Mouse (Mus musculus) midbrain, embryonic 16.5 days (tissue): ENCODE results near the gene Dusp6. TPM values are rescaled to one million over a fixed set of nuclear protein-coding genes. Genes with fewer than 3 reads are reported as not detected.

Experiments used
- ATAC-seq: fragments of 200-750 bp; cut with Nextera tagmentation; 2 replicates; pipeline ENCODE4 v1.8.0; 2017; ENCODE audit warnings: moderate TSS enrichment
- H3K27ac ChIP-seq: fragments of 300-500 bp; sonication (generic); 2 replicates; pipeline ENCODE4 v1.5.1; 2014; ENCODE audit warnings: mild to moderate bottlenecking, low read length, mixed read lengths
- H3K27me3 ChIP-seq: fragments of 300-500 bp; sonication (generic); 2 replicates; pipeline ENCODE4 v1.6.1; 2014; ENCODE audit warnings: low read depth, low read length, mixed read lengths; ENCODE audit not compliant: control insufficient read depth, insufficient read depth
- H3K36me3 ChIP-seq: fragments of 300-500 bp; sonication (generic); 2 replicates; pipeline ENCODE4 v1.6.1; 2014; ENCODE audit warnings: mild to moderate bottlenecking, low read length, moderate library complexity, mixed read lengths; ENCODE audit not compliant: control insufficient read depth, insufficient read depth
- H3K4me1 ChIP-seq: fragments of 300-500 bp; sonication (generic); 2 replicates; pipeline ENCODE4 v1.6.1; 2014; ENCODE audit warnings: mild to moderate bottlenecking, low read length, mixed read lengths; ENCODE audit not compliant: control insufficient read depth, insufficient read depth
- H3K4me2 ChIP-seq: fragments of 300-500 bp; sonication (generic); 2 replicates; pipeline ENCODE4 v1.6.1; 2014; ENCODE audit warnings: mild to moderate bottlenecking, low read length, mixed read lengths
- H3K4me3 ChIP-seq: fragments of 300-500 bp; sonication (generic); 2 replicates; pipeline ENCODE4 v1.5.1; 2014; ENCODE audit warnings: low read depth, mild to moderate bottlenecking, low read length, moderate library complexity, mixed read lengths
- H3K9ac ChIP-seq: fragments of 300-500 bp; sonication (generic); 2 replicates; pipeline ENCODE4 v1.6.1; 2014; ENCODE audit warnings: low read depth, low read length, mixed read lengths
- H3K9me3 ChIP-seq: fragments of 300-500 bp; sonication (generic); replicated peaks from 2 replicates; pipeline ENCODE4 v1.6.1; 2014; ENCODE audit warnings: mild to moderate bottlenecking, low read length, mixed read lengths; ENCODE audit not compliant: control insufficient read depth, poor library complexity, severe bottlenecking
- WGBS: fragments of 180-500 bp; shearing (Covaris S2); extraction: QIAGEN DNeasy Blood & Tissue Kit; methylation state at CpG from one replicate; pipeline ENCODE4 v1.1.7; 2014; 5-methylcytosine and 5-hydroxymethylcytosine counted together
- polyA plus RNA-seq: library from polyadenylated mRNA; unstranded; fragments of >200 nt; fragmentation: Nextera tagmentation; extraction: Ambion mirVana; gene quantifications from 2 replicates; pipeline ENCODE4 v1.2.1, GENCODE M21; 2015

Gene Dusp6
- polyA plus RNA-seq, 1 experiment from 2014 or later: 28.7 TPM

GRCm38 (mm10) chr10:99242721-99243120 is 20.3 kb upstream of the Dusp6 start:
- Histone ChIP-seq H3K9me3 (no peaks in the 10 kb centered on the region), H3K27ac (no peak overlapping the region), H3K4me1 (no peaks in the 10 kb centered on the region), H3K4me2 (no peak overlapping the region), H3K4me3 (no peak overlapping the region), H3K36me3 (no peaks in the 10 kb centered on the region), H3K27me3 (no peaks in the 10 kb centered on the region), H3K9ac (no peak overlapping the region)
- ATAC-seq: no peak
- WGBS: 73% methylated on average over 10 of the region's 10 CpGs

- H3K4me1 ChIP-seq: no peaks in the 10 kb centered on the region
- H3K27ac ChIP-seq: no peak overlapping the region
- H3K4me2 ChIP-seq: no peak overlapping the region
- no peaks in the 10 kb centered on the region for H3K36me3 ChIP-seq
- WGBS: 78% methylated on average over 5 of the region's 5 CpGs
- no peak overlapping the region for H3K9ac ChIP-seq
- H3K9me3 ChIP-seq: no peaks in the 10 kb centered on the region
- no peaks in the 10 kb centered on the region for H3K27me3 ChIP-seq
- no peak overlapping the region for H3K4me3 ChIP-seq
- no peak for ATAC-seq
Measured at GRCm38 (mm10) chr10:99243907-99244489, 19.0 kb upstream of the Dusp6 start.

GRCm38 (mm10) chr10:99244655-99245260 is 18.3 kb upstream of the Dusp6 start:
- no peak overlapping the region for H3K4me3 ChIP-seq
- no peak overlapping the region for H3K27ac ChIP-seq
- H3K4me1 ChIP-seq: no peaks in the 10 kb centered on the region
- WGBS: 69% methylated on average over 7 of the region's 7 CpGs
- H3K36me3 ChIP-seq: no peaks in the 10 kb centered on the region
- no peaks in the 10 kb centered on the region for H3K27me3 ChIP-seq
- ATAC-seq: no peak
- H3K9me3 ChIP-seq: no peaks in the 10 kb centered on the region
- H3K4me2 ChIP-seq: no peak overlapping the region
- no peak overlapping the region for H3K9ac ChIP-seq

GRCm38 (mm10) chr10:99246797-99247508 is 16.1 kb upstream of the Dusp6 start:
- H3K4me1 ChIP-seq: no peaks in the 10 kb centered on the region
- peak overlapping the region; percentile 29 for H3K4me2 ChIP-seq
- no peak overlapping the region for H3K27ac ChIP-seq
- H3K36me3 ChIP-seq: no peaks in the 10 kb centered on the region
- no peaks in the 10 kb centered on the region for H3K27me3 ChIP-seq
- no peaks in the 10 kb centered on the region for H3K9me3 ChIP-seq
- WGBS: 60% methylated on average over 20 of the region's 20 CpGs
- peak; percentile 48; the same call in 1 of the 2 replicates for ATAC-seq
- H3K4me3 ChIP-seq: no peak overlapping the region
- H3K9ac ChIP-seq: no peak overlapping the region

GRCm38 (mm10) chr10:99250874-99251281 is 12.2 kb upstream of the Dusp6 start:
- Histone ChIP-seq H3K9me3 (no peaks in the 10 kb centered on the region), H3K9ac (no peak overlapping the region), H3K36me3 (no peaks in the 10 kb centered on the region), H3K27ac (no peak overlapping the region), H3K4me1 (no peaks in the 10 kb centered on the region), H3K4me3 (no peak overlapping the region), H3K27me3 (no peaks in the 10 kb centered on the region), H3K4me2 (no peak overlapping the region)
- WGBS: 61% methylated on average over 11 of the region's 11 CpGs
- no peak for ATAC-seq

GRCm38 (mm10) chr10:99253412-99253811 is 9.6 kb upstream of the Dusp6 start:
- 97% methylated on average over 2 of the region's 2 CpGs for WGBS
- no peaks in the 10 kb centered on the region for H3K27me3 ChIP-seq
- H3K27ac ChIP-seq: no peak overlapping the region
- H3K4me3 ChIP-seq: no peak overlapping the region
- no peak overlapping the region for H3K4me2 ChIP-seq
- no peaks in the 10 kb centered on the region for H3K36me3 ChIP-seq
- no peak overlapping the region for H3K9ac ChIP-seq
- no peak for ATAC-seq
- no peaks in the 10 kb centered on the region for H3K9me3 ChIP-seq
- no peaks in the 10 kb centered on the region for H3K4me1 ChIP-seq

GRCm38 (mm10) chr10:99255830-99256570 is 7.0 kb upstream of the Dusp6 start:
- no peak for ATAC-seq
- Histone ChIP-seq H3K4me1 (peaks cover 7% of the 10 kb centered on the region; the same call in 1 of the 2 replicates), H3K9me3 (no peaks in the 10 kb centered on the region), H3K27me3 (no peaks in the 10 kb centered on the region), H3K36me3 (no peaks in the 10 kb centered on the region), H3K4me2 (no peak overlapping the region), H3K27ac (no peak overlapping the region), H3K4me3 (no peak overlapping the region), H3K9ac (no peak overlapping the region)
- 92% methylated on average over 10 of the region's 10 CpGs for WGBS

GRCm38 (mm10) chr10:99257531-99257930 is 5.5 kb upstream of the Dusp6 start:
- H3K4me1 ChIP-seq: peaks cover 9% of the 10 kb centered on the region; the same call in 1 of the 2 replicates
- H3K27ac ChIP-seq: no peak overlapping the region
- no peaks in the 10 kb centered on the region for H3K36me3 ChIP-seq
- ATAC-seq: no peak
- H3K27me3 ChIP-seq: no peaks in the 10 kb centered on the region
- no peak overlapping the region for H3K9ac ChIP-seq
- 88% methylated on average over 5 of the region's 5 CpGs for WGBS
- no peaks in the 10 kb centered on the region for H3K9me3 ChIP-seq
- H3K4me2 ChIP-seq: no peak overlapping the region
- no peak overlapping the region for H3K4me3 ChIP-seq
